Mouse (Mus musculus): Measurements from ENCODE around the gene Fdx1.

DNA sequence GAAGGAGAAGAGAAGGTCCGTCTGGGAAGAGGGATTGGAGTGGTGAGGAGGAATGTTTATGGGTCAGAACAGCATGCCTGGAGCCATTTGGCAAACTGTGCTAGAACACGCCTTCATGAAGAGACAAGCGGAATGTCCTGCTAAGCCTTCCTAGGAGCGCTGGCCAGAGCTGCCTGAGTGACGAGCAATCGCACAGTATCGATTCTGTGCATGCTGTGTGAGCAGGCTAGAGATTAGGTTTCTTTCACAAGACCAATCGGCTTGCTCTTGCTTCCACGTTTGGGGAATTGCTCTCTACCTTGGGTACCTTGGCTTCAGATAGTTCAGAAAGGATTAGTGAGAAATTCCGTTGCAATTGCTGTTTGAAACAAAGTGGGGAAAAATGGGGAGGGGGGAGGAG, 35.2 kb downstream of the Fdx1 start:
- TF ChIP-seq CTCF (IDR thresholded peaks at IDR 0.05; ENCODE audit: low read depth) = no peak
- TF ChIP-seq EP300 (IDR thresholded peaks at IDR 0.05; ENCODE audit: low read depth) = no peak
